Mouse (Mus musculus): ENCODE measurements around the gene Ugt1a1. TPM values are rescaled to one million over a fixed set of nuclear protein-coding genes. Genes with fewer than 3 reads are reported as not detected.

Gene Ugt1a1
- polyA plus RNA-seq (2017; shearing (Covaris generic)) = not detected

DNA sequence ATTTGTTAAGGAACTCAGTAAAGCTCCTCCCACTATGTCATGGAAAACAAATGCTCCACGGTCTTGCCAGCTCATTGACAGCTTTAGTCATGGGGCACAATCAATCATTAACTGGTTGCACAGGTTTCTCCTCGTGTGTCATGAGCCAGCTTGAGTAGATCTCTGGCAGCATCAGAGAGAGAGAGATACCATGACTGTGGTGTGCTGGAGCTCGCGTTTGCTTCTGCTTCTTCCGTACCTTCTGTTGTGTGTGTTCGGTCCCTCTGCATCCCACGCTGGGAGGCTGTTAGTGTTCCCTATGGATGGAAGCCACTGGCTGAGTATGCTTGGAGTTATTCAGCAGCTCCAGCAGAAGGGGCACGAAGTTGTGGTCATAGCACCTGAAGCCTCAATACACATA lies at the start of gene Ugt1a1:
Gene Ugt1a1 (plus strand): TSS at position 148 of the 400 bp plus-strand sequence.

DNA sequence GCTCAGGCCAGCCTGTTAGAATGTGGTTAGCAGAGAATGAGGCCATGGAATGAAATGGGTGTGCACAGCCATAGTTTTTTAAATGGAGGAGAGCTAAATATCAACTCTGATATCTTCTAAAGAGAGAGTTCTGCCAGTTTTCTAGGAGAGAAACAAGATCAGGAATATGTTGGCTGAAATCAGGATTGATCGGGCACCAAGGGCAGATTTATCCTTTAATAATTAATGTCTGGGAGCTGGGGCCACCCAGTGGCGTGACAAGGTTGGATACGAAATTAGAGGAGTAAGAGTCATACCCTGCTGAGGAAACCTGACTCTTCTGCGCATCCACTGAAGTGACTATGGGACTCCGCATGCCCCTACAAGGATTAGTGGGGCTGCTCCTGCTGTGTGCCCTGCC lies 46.0 kb upstream of the Ugt1a1 start, which contains the start of gene Ugt1a5:
Gene Ugt1a5 (plus strand): TSS at position 302 of the 400 bp plus-strand sequence.

DNA sequence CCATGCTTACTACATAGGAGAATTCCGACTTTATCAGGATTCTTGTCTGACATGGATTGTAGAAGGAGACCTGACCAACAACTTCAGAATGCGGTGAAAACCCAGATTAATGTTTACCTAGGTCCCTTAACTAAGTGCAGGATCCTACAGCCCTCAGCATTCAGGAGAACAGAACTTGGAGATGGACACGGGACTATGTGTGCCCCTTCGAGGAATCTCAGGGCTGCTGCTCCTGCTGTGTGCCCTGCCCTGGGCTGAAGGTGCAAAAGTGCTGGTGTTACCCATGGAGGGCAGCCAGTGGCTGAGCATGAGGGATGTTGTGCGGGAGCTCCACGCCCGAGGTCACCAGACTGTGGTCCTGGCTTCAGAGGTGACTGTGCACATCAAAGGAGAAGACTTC lies 11.3 kb upstream of the Ugt1a1 start, which contains the start of gene Ugt1a2:
Gene Ugt1a2 (plus strand): TSS at position 146 of the 400 bp plus-strand sequence.

DNA sequence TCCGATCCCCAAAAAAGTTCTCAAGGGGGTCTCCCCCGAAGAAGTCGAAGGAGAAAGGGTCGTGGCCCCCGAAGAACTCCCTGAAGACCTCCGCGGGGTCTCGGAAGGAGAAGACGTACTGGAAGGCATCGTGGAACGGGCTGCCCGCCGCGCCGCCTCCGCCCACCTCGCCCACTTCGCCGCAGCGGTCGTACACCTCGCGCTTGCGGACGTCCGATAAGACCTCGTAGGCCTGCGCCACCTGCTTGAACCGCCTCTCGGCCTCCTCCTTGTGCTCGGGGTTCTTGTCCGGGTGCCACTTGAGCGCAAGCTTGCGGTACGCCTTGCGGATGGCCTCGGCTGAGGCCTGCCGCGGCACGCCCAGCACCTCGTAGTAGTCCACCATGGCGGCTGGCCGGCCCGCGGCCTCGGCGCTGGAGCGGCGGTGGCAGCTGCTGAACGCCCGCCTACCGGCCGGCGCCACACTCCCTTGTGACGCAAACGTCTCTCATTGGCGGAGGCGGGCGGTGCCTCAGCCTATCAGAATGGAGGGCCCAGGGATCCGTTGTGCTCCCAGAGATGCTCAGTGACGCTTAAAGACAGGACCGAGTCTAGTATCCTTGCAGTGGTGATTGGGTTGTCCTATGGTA lies 6.4 kb upstream of the Ugt1a1 start, which contains the start of gene Dnajb3:
Gene Dnajb3 (minus strand): TSS at position 489 of the 629 bp plus-strand sequence.

DNA sequence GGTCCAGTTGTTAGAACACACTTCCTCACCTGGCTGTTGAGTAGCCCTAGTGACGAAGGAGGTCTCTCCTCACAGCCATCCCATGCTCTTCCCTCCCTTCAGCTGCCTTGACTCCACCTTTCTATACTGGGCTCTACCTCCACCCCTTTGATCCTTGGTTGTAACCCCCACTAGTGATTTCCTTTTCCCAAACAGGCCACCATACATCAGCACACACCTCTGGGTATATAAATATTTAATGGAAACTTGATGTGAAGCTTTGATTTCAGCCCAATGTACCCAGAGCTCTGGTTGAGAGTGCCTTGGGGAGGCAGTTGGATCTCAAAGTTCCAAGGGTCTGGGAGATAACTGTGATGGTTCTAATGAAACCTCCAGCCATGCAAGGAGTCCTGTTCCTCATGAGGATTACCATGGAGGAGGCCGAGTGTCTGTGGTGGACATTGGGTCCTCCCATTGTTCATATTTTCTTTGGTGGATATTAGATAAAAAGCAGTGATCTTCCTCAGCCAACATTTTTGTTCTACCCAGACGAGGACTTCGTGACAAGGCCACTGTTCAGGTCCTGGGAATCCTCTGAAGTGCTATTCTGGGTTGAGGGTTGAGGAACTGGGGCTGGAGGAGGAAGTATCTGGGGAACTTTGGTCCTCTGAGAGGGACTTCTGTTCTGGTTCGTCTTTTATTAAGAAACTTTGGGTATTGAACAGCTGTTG lies 15.1 kb downstream of the Ugt1a1 start, which contains the start of gene Mroh2a:
Gene Mroh2a (plus strand): TSS at position 317 of the 710 bp plus-strand sequence.

Other genes with a start within 250 kb of the Ugt1a1 start
- gene Usp40, start 203.4 kb upstream of the Ugt1a1 start, polyA plus RNA-seq (2017; shearing (Covaris generic)) = 27.2 TPM
- gene Ugt1a10, start 156.6 kb upstream of the Ugt1a1 start, polyA plus RNA-seq (2017; shearing (Covaris generic)) = not detected
- gene Ugt1a9, start 141.2 kb upstream of the Ugt1a1 start, polyA plus RNA-seq (2017; shearing (Covaris generic)) = not detected
- not detected for gene Ugt1a8, start 124.1 kb upstream of the Ugt1a1 start, polyA plus RNA-seq (2017; shearing (Covaris generic))
- gene Ugt1a7c, start 116.9 kb upstream of the Ugt1a1 start, polyA plus RNA-seq (2017; shearing (Covaris generic)) = 0.89 TPM
- 0.46 TPM for gene Ugt1a6b, start 108.7 kb upstream of the Ugt1a1 start, polyA plus RNA-seq (2017; shearing (Covaris generic))
- 0.45 TPM for gene Ugt1a6a, start 77.2 kb upstream of the Ugt1a1 start, polyA plus RNA-seq (2017; shearing (Covaris generic))
- not detected for gene Ugt1a5, start 45.9 kb upstream of the Ugt1a1 start, polyA plus RNA-seq (2017; shearing (Covaris generic))
- not detected for gene Ugt1a2, start 11.4 kb upstream of the Ugt1a1 start, polyA plus RNA-seq (2017; shearing (Covaris generic))
- 0.94 TPM for gene Dnajb3, start 6.2 kb upstream of the Ugt1a1 start, polyA plus RNA-seq (2017; shearing (Covaris generic))
- 1.00 TPM for gene Mroh2a, start 15.0 kb downstream of the Ugt1a1 start, polyA plus RNA-seq (2017; shearing (Covaris generic))
- gene Hjurp, start 65.7 kb downstream of the Ugt1a1 start, polyA plus RNA-seq (2017; shearing (Covaris generic)) = 121 TPM
- gene Trpm8, start 65.7 kb downstream of the Ugt1a1 start, polyA plus RNA-seq (2017; shearing (Covaris generic)) = not detected
- gene Spp2, start 195.0 kb downstream of the Ugt1a1 start, polyA plus RNA-seq (2017; shearing (Covaris generic)) = not detected

All from inflammation-experienced regulatory T-cells, adult 16 weeks (primary cell).